Mouse (Mus musculus) regulatory T cell (primary cell): ENCODE data around the gene Map2k3.
"Not testable (repeated sequence)": the region's sequence is repeated elsewhere in the genome, so short reads cannot be mapped to it uniquely, and the experiment has no call there.

Source experiments
- in situ Hi-C: fragments of 300-600 bp; cut with MboI, MseI; formaldehyde crosslinking; loops from one replicate; pipeline ENCODE4 v1.15.1; 2025; ENCODE audit warnings: high pct_unique_total_duplicates

Map2k3 gene

GRCm38 (mm10) chr11:60931869-60932481, at the start of gene Map2k3:
Gene Map2k3 (plus strand): TSS chr11:60932033.
- in situ Hi-C loops = loop anchor here (10.0 kb wide), 1 partner anchor 723 kb away; the partner anchor contains the start of gene Grap

GRCm38 (mm10) chr11:60882386-60882785, 49.4 kb upstream of the Map2k3 start:
- in situ Hi-C loops = no loop called here

- in situ Hi-C loops = not testable (repeated sequence)
These were observed 44.8 kb upstream of the Map2k3 start for GRCm38 (mm10) chr11:60886986-60887385.

GRCm38 (mm10) chr11:60889861-60890260, 42.0 kb upstream of the Map2k3 start:
- in situ Hi-C loops = no loop called here

GRCm38 (mm10) chr11:60890286-60890685, 41.5 kb upstream of the Map2k3 start:
- in situ Hi-C loops = no loop called here

- in situ Hi-C loops = no loop called here
These were observed 41.1 kb upstream of the Map2k3 start for GRCm38 (mm10) chr11:60890744-60891143.

GRCm38 (mm10) chr11:60895915-60896314, 35.9 kb upstream of the Map2k3 start:
- in situ Hi-C loops = no loop called here

- in situ Hi-C loops = no loop called here
These were observed 29.8 kb upstream of the Map2k3 start for GRCm38 (mm10) chr11:60902001-60902400.

- in situ Hi-C loops = no loop called here
These were observed 29.3 kb upstream of the Map2k3 start for GRCm38 (mm10) chr11:60902486-60902885.

- in situ Hi-C loops = no loop called here
These were observed 28.2 kb upstream of the Map2k3 start for GRCm38 (mm10) chr11:60903661-60904061.

- in situ Hi-C loops = no loop called here
These were observed 26.3 kb upstream of the Map2k3 start for GRCm38 (mm10) chr11:60905407-60906120.

- in situ Hi-C loops = no loop called here
These were observed 25.4 kb upstream of the Map2k3 start for GRCm38 (mm10) chr11:60906449-60906848.

GRCm38 (mm10) chr11:60908073-60908472, 23.8 kb upstream of the Map2k3 start:
- in situ Hi-C loops = no loop called here

GRCm38 (mm10) chr11:60909626-60910025, 22.2 kb upstream of the Map2k3 start:
- in situ Hi-C loops = no loop called here

GRCm38 (mm10) chr11:60912525-60912973, 19.3 kb upstream of the Map2k3 start:
- in situ Hi-C loops = no loop called here

- in situ Hi-C loops = no loop called here
These were observed 18.3 kb upstream of the Map2k3 start for GRCm38 (mm10) chr11:60913301-60914196.

GRCm38 (mm10) chr11:60914491-60914890, 17.3 kb upstream of the Map2k3 start, which contains the start of gene Natd1:
Gene Natd1 (minus strand): TSS chr11:60914750.
- in situ Hi-C loops = no loop called here

GRCm38 (mm10) chr11:60915201-60915600, 16.6 kb upstream of the Map2k3 start:
- in situ Hi-C loops = no loop called here

- in situ Hi-C loops = loop anchor here (10.0 kb wide), 1 partner anchor 175 kb away; no protein-coding TSS in a partner anchor
These were observed 11.8 kb upstream of the Map2k3 start for GRCm38 (mm10) chr11:60920021-60920420.

GRCm38 (mm10) chr11:60922195-60922594, 9.6 kb upstream of the Map2k3 start:
- in situ Hi-C loops = loop anchor here (10.0 kb wide), 1 partner anchor 173 kb away; no protein-coding TSS in a partner anchor

- in situ Hi-C loops = loop anchor here (10.0 kb wide), 1 partner anchor 172 kb away; no protein-coding TSS in a partner anchor
These were observed 8.9 kb upstream of the Map2k3 start for GRCm38 (mm10) chr11:60922964-60923363.

- in situ Hi-C loops = loop anchor here (10.0 kb wide), 1 partner anchor 170 kb away; no protein-coding TSS in a partner anchor
These were observed 7.3 kb upstream of the Map2k3 start for GRCm38 (mm10) chr11:60924498-60924897.
